Mouse (Mus musculus) liver, embryonic 14.5 days (tissue): Measurements from ENCODE around the gene Dnah5. TPM values are rescaled to one million over a fixed set of nuclear protein-coding genes. Genes with fewer than 3 reads are reported as not detected.

Experiments used
- ATAC-seq: fragments of 200-750 bp; cut with Nextera tagmentation; 2 replicates; pipeline ENCODE4 v1.8.0; 2017; ENCODE audit warnings: moderate number of reproducible peaks, mild to moderate bottlenecking, moderate library complexity; ENCODE audit not compliant: insufficient read depth
- DNase-seq, 3 experiments: peaks; one replicate each; pipeline ENCODE4 v3.0.0-alpha.2; 2012 to 2013; ENCODE audit warnings: low read depth in 3 of 3, low spot score in 3 of 3
- H3K27ac ChIP-seq: fragments of 300-500 bp; sonication (generic); 2 replicates; pipeline ENCODE4 v1.5.1; 2014; ENCODE audit warnings: moderate library complexity, mild to moderate bottlenecking, control low read depth, inconsistent platforms
- H3K27me3 ChIP-seq: fragments of 300-500 bp; sonication (generic); 2 replicates; pipeline ENCODE4 v1.6.1; 2014; ENCODE audit warnings: mild to moderate bottlenecking, low read length, moderate library complexity; ENCODE audit not compliant: control insufficient read depth, insufficient read depth
- H3K36me3 ChIP-seq: fragments of 300-500 bp; sonication (generic); replicated peaks from 2 replicates; pipeline ENCODE4 v1.6.1; 2014; ENCODE audit warnings: low read depth; ENCODE audit not compliant: control insufficient read depth, insufficient read depth
- H3K4me1 ChIP-seq, 2 experiments: fragments of 200-500 bp in 1 of 2; fragments of 300-500 bp in 1 of 2; sonication (generic) in 1 of 2; replicated peaks; 2 replicates each; pipeline ENCODE4 v1.6.1; 2012 to 2014; ENCODE audit warnings: antibody characterized with exemption in 1 of 2, inconsistent platforms in 1 of 2, low read length in 1 of 2; ENCODE audit not compliant: control insufficient read depth in 2 of 2, insufficient read depth in 2 of 2
- H3K4me2 ChIP-seq: fragments of 300-500 bp; sonication (generic); 2 replicates; pipeline ENCODE4 v1.6.1; 2014; ENCODE audit warnings: low read depth, mild to moderate bottlenecking, control low read depth, moderate library complexity
- H3K4me3 ChIP-seq, 2 experiments: fragments of 200-500 bp in 1 of 2; fragments of 300-500 bp in 1 of 2; sonication (generic) in 1 of 2; 2 replicates each; pipeline ENCODE4 v1.5.1; 2012 to 2014; ENCODE audit warnings: low read depth in 2 of 2, low read length in 2 of 2, mild to moderate bottlenecking in 2 of 2, control low read depth in 1 of 2, inconsistent platforms in 1 of 2, moderate library complexity in 1 of 2; ENCODE audit not compliant: insufficient read depth in 1 of 2
- H3K9ac ChIP-seq: fragments of 300-500 bp; sonication (generic); replicated peaks from 2 replicates; pipeline ENCODE4 v1.6.1; 2014; ENCODE audit warnings: mild to moderate bottlenecking, control low read depth, moderate library complexity
- H3K9me3 ChIP-seq: fragments of 300-500 bp; sonication (generic); 2 replicates; pipeline ENCODE4 v1.6.1; 2016; ENCODE audit warnings: low read length, mixed read lengths; ENCODE audit not compliant: control insufficient read depth
- CTCF ChIP-seq: IDR thresholded peaks from 2 replicates; pipeline ENCODE4 v1.5.1; 2016; ENCODE audit warnings: antibody characterized with exemption, low read depth, control low read depth
- EP300 ChIP-seq: IDR thresholded peaks from 2 replicates; pipeline ENCODE4 v1.6.1; 2016; ENCODE audit warnings: antibody characterized with exemption, low read depth
- WGBS: fragments of 180-500 bp; shearing (Covaris S2); extraction: QIAGEN DNeasy Blood & Tissue Kit; methylation state at CpG from one replicate; pipeline ENCODE4 v1.1.7; 2014; ENCODE audit not compliant: insufficient replicate concordance; 5-methylcytosine and 5-hydroxymethylcytosine counted together
- polyA plus RNA-seq, 2 experiments: library from polyadenylated mRNA; depleted of rRNA in 1 of 2; stranded (reverse) in 1 of 2; unstranded in 1 of 2; fragments of >200 nt; fragmentation: Nextera tagmentation in 1 of 2; extraction: Ambion mirVana in 1 of 2; gene quantifications; 2 replicates each; pipeline versions ENCODE4 v1.2.1 to v1.2.3; 2012 to 2014

Gene Dnah5
- polyA plus RNA-seq, 2 experiments, result under 0.01 TPM; not detected in 1

- Histone ChIP-seq H3K4me3 (no peak overlapping the region), H3K9me3 (no peaks in the 10 kb centered on the region), H3K36me3 (no peaks in the 10 kb centered on the region), H3K27ac (no peak overlapping the region), H3K27me3 (no peaks in the 10 kb centered on the region), H3K9ac (no peak overlapping the region), H3K4me2 (no peak overlapping the region), H3K4me1 (no peaks in the 10 kb centered on the region)
- no peak for ATAC-seq
- no peak for DNase-seq
- TF ChIP-seq EP300 (no peak), CTCF (no peak)
- WGBS, result 39% methylated on average over 4 of the region's 4 CpGs
These were observed 299.3 kb downstream of the Dnah5 start for GRCm38 (mm10) chr15:28502820-28503219.

GRCm38 (mm10) chr15:28515176-28515575 lies 311.6 kb downstream of the Dnah5 start:
- TF ChIP-seq EP300 (no peak), CTCF (no peak)
- no peaks in the 10 kb centered on the region for H3K4me1 ChIP-seq

More at GRCm38 (mm10) chr15:28515176-28515575, 311.6 kb downstream of the Dnah5 start:
- H3K9ac ChIP-seq, result no peak overlapping the region
- H3K27me3 ChIP-seq, result no peaks in the 10 kb centered on the region
- H3K36me3 ChIP-seq, result no peaks in the 10 kb centered on the region
- WGBS, result 56% methylated on average over 4 of the region's 4 CpGs
- no peak overlapping the region for H3K27ac ChIP-seq
- no peak for ATAC-seq
- H3K9me3 ChIP-seq, result no peaks in the 10 kb centered on the region
- no peak for DNase-seq
- H3K4me3 ChIP-seq, result no peak overlapping the region
- H3K4me2 ChIP-seq, result no peak overlapping the region

Other genes with a start within 250 kb of the Dnah5 start
- gene Trio, start 177.9 kb upstream of the Dnah5 start, polyA plus RNA-seq (2012; rRNA removed), result 4.9 and 6.0 TPM in 2 replicates
- 2.6 and 2.7 TPM in 2 replicates for gene Trio, start 177.9 kb upstream of the Dnah5 start, polyA plus RNA-seq (2014; fragmentation: Nextera tagmentation; extraction: Ambion mirVana)